Mouse (Mus musculus): ENCODE measurements at regions not wholly inside any gene's neighbourhood (a gene's known extent, or its start where the extent isn't known, plus 50 kb on each side); places are given as distances from the start of the nearest gene placed in this dataset.
"Not testable (repeated sequence)": the region's sequence is repeated elsewhere in the genome, so short reads cannot be mapped to it uniquely, and the experiment has no call there.

DNA sequence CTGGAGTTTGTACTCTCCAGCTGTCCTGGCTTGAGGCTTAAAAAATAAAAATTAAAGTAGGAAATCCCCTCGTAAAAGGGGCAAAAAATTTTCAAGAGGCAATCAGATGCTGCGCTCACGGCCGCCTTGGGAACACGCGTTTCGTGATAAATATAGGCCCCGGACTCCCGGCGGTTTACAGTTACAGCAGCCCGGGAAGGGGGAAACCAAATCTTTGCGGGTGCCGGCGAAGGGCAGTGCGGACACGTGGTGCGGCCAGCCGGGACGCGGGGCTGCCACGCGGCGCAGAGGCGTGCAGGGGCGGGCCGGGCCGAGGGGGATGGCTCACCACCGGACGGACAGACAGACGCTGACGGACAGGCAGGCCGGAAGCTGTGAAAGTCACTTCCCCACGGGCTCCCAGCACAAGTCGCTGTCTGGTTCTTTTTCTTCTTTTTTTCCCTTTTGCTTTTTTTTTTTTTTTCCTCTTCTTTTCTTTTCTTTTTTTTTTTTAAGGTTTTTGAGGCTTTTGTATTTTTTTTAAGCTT is 1427.6 kb upstream of the Pcdh20 start:
- not testable (repeated sequence) for TF ChIP-seq GATA1 (IDR thresholded peaks at IDR 0.05; ENCODE audit: low read depth, low read length); EP300 (IDR thresholded peaks at IDR 0.05; ENCODE audit: low read depth in 1 of 2, low read length in 2 of 2); MAX (IDR thresholded peaks at IDR 0.05; ENCODE audit: low read length); CTCF (IDR thresholded peaks at IDR 0.05 in 2 of 3, conservative IDR thresholded peaks at IDR 0.05 in 1 of 3; ENCODE audit: control insufficient read depth in 1 of 3, insufficient read depth in 1 of 3, low read depth in 2 of 3, low read length in 3 of 3, poor library complexity in 1 of 3, severe bottlenecking in 1 of 3); POLR2A (IDR thresholded peaks at IDR 0.05; ENCODE audit: control insufficient read depth in 1 of 2, insufficient read depth in 1 of 2, low read depth in 1 of 2, low read length in 2 of 2, poor library complexity in 1 of 2); TBP (IDR thresholded peaks at IDR 0.05; ENCODE audit: low read depth, low read length); POLR2AphosphoS2 (IDR thresholded peaks at IDR 0.05; ENCODE audit: low read length)

Measured in MEL (cell line).